ENCODE assay signal across 30 mouse cellular contexts in the genomic region with DNA sequence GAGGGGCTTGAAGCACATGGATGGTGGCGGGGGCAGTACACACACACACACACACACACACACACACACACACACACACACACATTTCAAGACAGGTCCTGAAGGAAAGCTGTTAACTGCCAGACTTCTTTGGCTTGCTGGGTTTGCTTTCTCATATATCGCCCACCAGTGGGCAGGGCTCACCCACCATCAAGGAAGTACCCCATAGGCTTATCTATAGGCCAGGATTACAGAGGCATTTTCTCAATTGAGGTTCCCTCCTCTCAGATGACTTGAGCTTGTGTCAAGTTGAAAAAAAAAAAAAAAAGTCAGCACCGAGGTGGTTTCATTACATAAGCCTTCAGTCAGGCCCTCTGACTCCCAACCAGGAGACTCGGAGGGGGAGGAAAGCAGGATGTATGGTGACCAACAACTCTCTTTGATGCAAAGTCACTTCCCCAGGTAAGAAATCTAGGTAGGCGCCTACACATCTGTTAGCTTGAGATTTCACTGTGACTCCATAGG. TPM values are rescaled to one million over a fixed set of nuclear protein-coding genes. Genes with fewer than 3 reads are reported as not detected.
DNase-seq lines count a peak whose midpoint lies in the region; ATAC-seq and TF ChIP-seq lines count a peak whose summit lies in the region.
"Had no signal": no experiment of that assay in that cellular context is flagged by ENCODE, and none has a peak within 500 bp of the region (broad histone marks: within the 10 kb centered on the region; RNA-seq: fewer than 3 reads in every experiment).

No protein-coding gene starts in this region.

- no peaks in the 10 kb centered on the region for H3K27me3 ChIP-seq in lung, embryonic 14.5 days (ENCODE audit: insufficient read depth, low read length)
- H3K27me3 ChIP-seq: embryonic facial prominence, embryonic 13.5 days; heart, embryonic 13.5 days; intestine, embryonic 15.5 days; limb, embryonic 13.5 days; liver, embryonic 15.5 days; midbrain, embryonic 15.5 days; neural tube, embryonic 15.5 days; stomach, embryonic 15.5 days had no signal

- H3K4me1 ChIP-seq in lung, embryonic 14.5 days (ENCODE audit: insufficient read depth) = no peaks in the 10 kb centered on the region
- H3K4me1 ChIP-seq in bone marrow, adult 2 months (ENCODE audit: control insufficient read depth, insufficient read depth, low read length) = peaks cover 8% of the 10 kb centered on the region
- H3K4me1 ChIP-seq: embryonic facial prominence, embryonic 13.5 days; forebrain, embryonic 10.5 days; heart, embryonic 13.5 days; hindbrain, embryonic 10.5 days; intestine, embryonic 15.5 days; limb, embryonic 13.5 days; liver, embryonic 15.5 days; midbrain, embryonic 10.5 days; midbrain, embryonic 15.5 days; neural tube, embryonic 15.5 days; stomach, embryonic 15.5 days had no signal

- TF ChIP-seq CTCF in lung, embryonic 14.5 days (IDR thresholded peaks at IDR 0.05; ENCODE audit: low read depth) = 0 out of 2 replicates have a peak, but pooled peaks have one; percentile 4
- no peak for TF ChIP-seq CTCF in bone marrow, adult 2 months (IDR thresholded peaks at IDR 0.05; ENCODE audit: control insufficient read depth, insufficient read depth, low read length)

- DNase-seq in lung, embryonic 14.5 days = no peak
- DNase-seq in lung, postnatal 10 days = no peak
- no peak for DNase-seq in frontal cortex, adult 2 months (ENCODE audit: extremely low spot score in 1 of 2, low spot score in 1 of 2)
- DNase-seq in adrenal gland, adult 2 months = no peak
- DNase-seq in right cerebral cortex, postnatal 10 days (ENCODE audit: low spot score in 2 of 2) = no peak
- DNase-seq: adrenal gland, adult 8-10 months; cerebellum, adult 9-10 months; cerebellum, postnatal 36 days; heart, postnatal 10 days; kidney, adult 2 months; kidney, postnatal 4 days; lung, postnatal 4 days; right cerebral cortex, postnatal 4 days had no signal

- H3K4me2 ChIP-seq in lung, embryonic 14.5 days = no peak overlapping the region
- H3K4me2 ChIP-seq: embryonic facial prominence, embryonic 13.5 days; heart, embryonic 13.5 days; intestine, embryonic 15.5 days; limb, embryonic 13.5 days; liver, embryonic 15.5 days; midbrain, embryonic 15.5 days; neural tube, embryonic 15.5 days; stomach, embryonic 15.5 days had no signal

- 58% methylated on average over 5 of the region's 5 CpGs for WGBS in lung, embryonic 14.5 days
- 13% methylated on average over 5 of the region's 5 CpGs for WGBS in bone marrow, adult 2 months

- no peaks in the 10 kb centered on the region for H3K36me3 ChIP-seq in lung, embryonic 14.5 days (ENCODE audit: insufficient read depth)
- H3K36me3 ChIP-seq: embryonic facial prominence, embryonic 13.5 days; forebrain, embryonic 10.5 days; heart, embryonic 13.5 days; hindbrain, embryonic 10.5 days; intestine, embryonic 15.5 days; limb, embryonic 13.5 days; liver, embryonic 15.5 days; midbrain, embryonic 10.5 days; midbrain, embryonic 15.5 days; neural tube, embryonic 15.5 days; stomach, embryonic 15.5 days had no signal

- no peak for ATAC-seq in lung, embryonic 14.5 days (ENCODE audit: insufficient read depth)
- peak; percentile 58 for ATAC-seq in megakaryocyte, adult 5-6 weeks (ENCODE audit: poor library complexity, severe bottlenecking)
- ATAC-seq: CD4-positive, CD25-positive, alpha-beta regulatory T cell, adult 4 months; forebrain, embryonic 16.5 days; hindbrain, postnatal 0 days; intestine, embryonic 15.5 days; midbrain, embryonic 15.5 days had no signal

- H3K4me3 ChIP-seq in lung, embryonic 14.5 days (ENCODE audit: low read depth, low read length) = no peak overlapping the region
- no peak overlapping the region for H3K4me3 ChIP-seq in bone marrow, adult 2 months (replicated peaks; ENCODE audit: control insufficient read depth, low read depth, low read length)
- H3K4me3 ChIP-seq: embryonic facial prominence, embryonic 13.5 days; forebrain, embryonic 10.5 days; heart, embryonic 13.5 days; hindbrain, embryonic 10.5 days; intestine, embryonic 15.5 days; limb, embryonic 13.5 days; liver, embryonic 15.5 days; midbrain, embryonic 10.5 days; midbrain, embryonic 15.5 days; neural tube, embryonic 15.5 days; stomach, embryonic 15.5 days had no signal

- TF ChIP-seq POLR2A in bone marrow, adult 2 months (IDR thresholded peaks at IDR 0.05; ENCODE audit: borderline replicate concordance, control insufficient read depth, low read depth, low read length) = no peak

- H3K9ac ChIP-seq in lung, embryonic 14.5 days = no peak overlapping the region
- H3K9ac ChIP-seq: embryonic facial prominence, embryonic 13.5 days; heart, embryonic 13.5 days; intestine, embryonic 15.5 days; limb, embryonic 13.5 days; liver, embryonic 15.5 days; midbrain, embryonic 15.5 days; neural tube, embryonic 15.5 days; stomach, embryonic 15.5 days had no signal

- H3K27ac ChIP-seq in lung, embryonic 14.5 days (ENCODE audit: low read depth) = no peak overlapping the region
- peak overlapping the region; percentile 83 for H3K27ac ChIP-seq in bone marrow, adult 2 months (ENCODE audit: control insufficient read depth, insufficient read depth, low read depth, low read length, poor library complexity)
- H3K27ac ChIP-seq: embryonic facial prominence, embryonic 13.5 days; forebrain, embryonic 10.5 days; heart, embryonic 13.5 days; hindbrain, postnatal 0 days; intestine, embryonic 15.5 days; kidney, postnatal 0 days; limb, embryonic 13.5 days; liver, embryonic 15.5 days; midbrain, embryonic 10.5 days; midbrain, embryonic 15.5 days; neural tube, embryonic 15.5 days; stomach, embryonic 15.5 days had no signal

- no peaks in the 10 kb centered on the region for H3K9me3 ChIP-seq in lung, embryonic 14.5 days (ENCODE audit: low read depth, low read length)
- H3K9me3 ChIP-seq: embryonic facial prominence, embryonic 13.5 days; forebrain, embryonic 10.5 days; intestine, embryonic 15.5 days; limb, embryonic 13.5 days; liver, embryonic 15.5 days; midbrain, embryonic 10.5 days; midbrain, embryonic 15.5 days; neural tube, embryonic 15.5 days; stomach, embryonic 15.5 days had no signal

RNA-seq across cellular contexts. Expression of a gene that starts 19.7 kb away (rescaled TPM):
- 0.14 and 0.20 TPM in 2 replicates for polyA plus RNA-seq in lung, embryonic 14.5 days (2014; fragmentation: Nextera tagmentation; extraction: Ambion mirVana)
- 3.1 and 5.9 TPM in 2 replicates for polyA plus RNA-seq in bone marrow, adult 2 months (2011; ENCODE audit: insufficient read depth, insufficient read length, low replicate concordance, missing spikeins)
- 0.30 and 0.54 TPM in 2 replicates for total RNA-seq in megakaryocyte, adult 5-6 weeks (2015)
- total RNA-seq in megakaryocyte, adult 5-6 weeks (2017) = 0.04 TPM in 1 of 2 replicates, not detected in the other
- polyA plus RNA-seq in frontal cortex, adult 2 months (2012; rRNA removed) = 126 and 129 TPM in 2 replicates
- total RNA-seq in adrenal gland, adult 2 months (2021) = 1 to 10 TPM; 3.7 to 5.8 TPM
- 2.3 and 3.5 TPM in 2 replicates for polyA plus RNA-seq in adrenal gland, adult 2 months (2012; rRNA removed)
- polyA plus RNA-seq: CD4-positive, CD25-positive, alpha-beta regulatory T cell, adult 4 months had no signal

RNA-seq across cellular contexts. Expression of a gene that starts 32.2 kb away (rescaled TPM):
- 6.0 and 6.6 TPM in 2 replicates for polyA plus RNA-seq in lung, embryonic 14.5 days (2014; fragmentation: Nextera tagmentation; extraction: Ambion mirVana)
- 52.8 and 120 TPM in 2 replicates for polyA plus RNA-seq in bone marrow, adult 2 months (2011; ENCODE audit: insufficient read depth, insufficient read length, low replicate concordance, missing spikeins)
- 87.8 and 90.2 TPM in 2 replicates for total RNA-seq in megakaryocyte, adult 5-6 weeks (2015)
- 157 and 178 TPM in 2 replicates for total RNA-seq in megakaryocyte, adult 5-6 weeks (2017)
- 2.6 and 3.3 TPM in 2 replicates for polyA plus RNA-seq in frontal cortex, adult 2 months (2012; rRNA removed)
- total RNA-seq in adrenal gland, adult 2 months (2021) = 1 to 10 TPM; 5.1 to 5.8 TPM
- polyA plus RNA-seq in adrenal gland, adult 2 months (2012; rRNA removed) = 1.6 and 1.8 TPM in 2 replicates

Comparison
In these comparisons a context has a peak if more than half of its experiments do, and no peak if none do; other contexts are left out.
1. RNA of a gene that starts 19.7 kb away (polyA plus RNA-seq): 126 to 129 TPM in frontal cortex, adult 2 months; 3.1 to 5.9 TPM in bone marrow, adult 2 months, 2.3 to 3.5 TPM in adrenal gland, adult 2 months and 0.14 to 0.20 TPM in lung, embryonic 14.5 days; every median in the first group is over 10 times any median in the second.